Mouse (Mus musculus) spleen, adult 2 months (tissue): ENCODE measurements at regions not wholly inside any gene's neighbourhood (a gene's known extent, or its start where the extent isn't known, plus 50 kb on each side); places are given as distances from the start of the nearest gene placed in this dataset.

Source experiments
- CTCF ChIP-seq: fragments of 200-500 bp; IDR thresholded peaks from 2 replicates; pipeline ENCODE4 v1.5.1; 2011; ENCODE audit warnings: mild to moderate bottlenecking, inconsistent platforms; ENCODE audit not compliant: insufficient read depth, insufficient read length, insufficient replicate concordance; ENCODE audit errors: extremely low read depth
- POLR2A ChIP-seq: fragments of 200-500 bp; IDR thresholded peaks from 2 replicates; pipeline ENCODE4 v1.6.1; 2011; ENCODE audit warnings: low read depth, low read length, inconsistent platforms

DNA sequence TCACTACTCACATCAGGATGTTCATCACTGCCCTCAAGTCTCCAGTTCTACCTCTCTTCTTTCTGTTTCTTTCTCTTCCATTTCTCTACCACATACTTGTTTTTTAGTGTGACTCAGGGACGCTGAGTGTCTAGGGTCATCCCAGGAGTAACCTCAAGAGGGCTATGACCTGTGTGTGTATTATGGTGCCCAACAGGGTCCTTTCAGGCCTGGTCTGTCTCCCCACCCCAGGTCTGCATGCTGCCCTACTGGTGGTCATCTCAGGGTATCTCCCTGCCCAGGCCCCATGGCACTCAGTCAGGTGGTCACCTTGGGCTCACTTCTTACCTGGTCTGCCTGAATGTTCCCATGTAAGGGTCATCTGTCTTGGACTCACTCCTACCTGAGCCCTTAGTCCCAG lies 492.7 kb upstream of the Vrk2 start:
- TF ChIP-seq CTCF (no peak), POLR2A (no peak)
